Mouse (Mus musculus) liver, postnatal 0 days (tissue): Measurements from ENCODE around the gene Afg1l. TPM values are rescaled to one million over a fixed set of nuclear protein-coding genes. Genes with fewer than 3 reads are reported as not detected.

Experiments
- ATAC-seq: fragments of 200-750 bp; cut with Nextera tagmentation; 2 replicates; pipeline ENCODE4 v1.8.0; 2017; ENCODE audit warnings: mild to moderate bottlenecking, moderate library complexity
- DNase-seq: peaks from one replicate; pipeline ENCODE4 v3.0.0-alpha.2; 2016
- H3K27ac ChIP-seq: fragments of 300-500 bp; sonication (generic); 2 replicates; pipeline ENCODE4 v1.5.1; 2014; ENCODE audit warnings: antibody characterized with exemption, moderate library complexity, mild to moderate bottlenecking, low read depth
- H3K27me3 ChIP-seq: fragments of 300-500 bp; sonication (generic); 2 replicates; pipeline ENCODE4 v1.6.1; 2014; ENCODE audit warnings: low read length, control low read depth, mixed read lengths; ENCODE audit not compliant: insufficient read depth
- H3K36me3 ChIP-seq: fragments of 300-500 bp; sonication (generic); replicated peaks from 2 replicates; pipeline ENCODE4 v1.6.1; 2014; ENCODE audit warnings: mild to moderate bottlenecking, control low read depth, low read length, moderate library complexity, mixed read lengths; ENCODE audit not compliant: insufficient read depth
- H3K4me1 ChIP-seq: fragments of 300-500 bp; sonication (generic); 2 replicates; pipeline ENCODE4 v1.6.1; 2014; ENCODE audit warnings: antibody characterized with exemption, mild to moderate bottlenecking, control low read depth; ENCODE audit not compliant: insufficient read depth
- H3K4me2 ChIP-seq: fragments of 300-500 bp; sonication (generic); 2 replicates; pipeline ENCODE4 v1.6.1; 2014; ENCODE audit warnings: low read depth, mild to moderate bottlenecking, low read length, moderate library complexity, mixed read lengths
- H3K4me3 ChIP-seq: fragments of 300-500 bp; sonication (generic); 2 replicates; pipeline ENCODE4 v1.5.1; 2014; ENCODE audit warnings: low read depth, low read length
- H3K9ac ChIP-seq: fragments of 300-500 bp; sonication (generic); replicated peaks from 2 replicates; pipeline ENCODE4 v1.6.1; 2014; ENCODE audit warnings: mild to moderate bottlenecking, moderate library complexity
- H3K9me3 ChIP-seq: fragments of 300-500 bp; sonication (generic); 2 replicates; pipeline ENCODE4 v1.6.1; 2016; ENCODE audit warnings: mild to moderate bottlenecking, control low read depth, low read length, mixed read lengths
- CTCF ChIP-seq: sonication (generic); IDR thresholded peaks from 2 replicates; pipeline ENCODE4 v1.5.1; 2016; ENCODE audit warnings: antibody characterized with exemption, low read depth
- EP300 ChIP-seq: IDR thresholded peaks from 2 replicates; pipeline ENCODE4 v1.6.1; 2016; ENCODE audit warnings: antibody characterized with exemption, low read depth, mild to moderate bottlenecking
- WGBS: fragments of 180-500 bp; shearing (Covaris S2); extraction: QIAGEN DNeasy Blood & Tissue Kit; methylation state at CpG from one replicate; pipeline ENCODE4 v1.1.7; 2014; ENCODE audit not compliant: insufficient replicate concordance; 5-methylcytosine and 5-hydroxymethylcytosine counted together
- polyA plus RNA-seq: library from polyadenylated mRNA; unstranded; fragments of >200 nt; fragmentation: Nextera tagmentation; extraction: Ambion mirVana; gene quantifications from 2 replicates; pipeline ENCODE4 v1.2.1, GENCODE M21; 2015

Afg1l gene
- polyA plus RNA-seq, 1 experiment from 2014 or later: 2.9 TPM

GRCm38 (mm10) chr10:42488606-42489296 is 10.4 kb upstream of the Afg1l start:
- H3K4me3 ChIP-seq: no peak overlapping the region
- TF ChIP-seq CTCF: no peak
- no peak overlapping the region for H3K9ac ChIP-seq
- H3K27me3 ChIP-seq: no peaks in the 10 kb centered on the region
- DNase-seq (no peak), ATAC-seq (no peak)
- no peaks in the 10 kb centered on the region for H3K36me3 ChIP-seq
- no peak overlapping the region for H3K27ac ChIP-seq
- WGBS: 48% methylated on average over 8 of the region's 8 CpGs
- H3K4me2 ChIP-seq: no peak overlapping the region
- H3K9me3 ChIP-seq: no peaks in the 10 kb centered on the region
- H3K4me1 ChIP-seq: 0 out of 2 replicates have a peak, but pooled peaks cover 5% of the 10 kb centered on the region

- ATAC-seq: no peak
- no peak overlapping the region for H3K27ac ChIP-seq
- peaks cover 23% of the 10 kb centered on the region for H3K4me1 ChIP-seq
Observed at GRCm38 (mm10) chr10:42480719-42481118, 2.4 kb upstream of the Afg1l start.

GRCm38 (mm10) chr10:42477550-42478340 is 620 bp downstream of the Afg1l start:
- H3K36me3 ChIP-seq: no peaks in the 10 kb centered on the region
- no peaks in the 10 kb centered on the region for H3K27me3 ChIP-seq
- peak overlapping the region; percentile 92 for H3K27ac ChIP-seq
- no peak for TF ChIP-seq CTCF
- no peak for TF ChIP-seq EP300
- peak overlapping the region; percentile 80 for H3K9ac ChIP-seq
- H3K4me1 ChIP-seq: peaks cover 23% of the 10 kb centered on the region
- 6% methylated on average over 25 of the region's 25 CpGs for WGBS
- ATAC-seq (peak; percentile 14; the same call in 1 of the 2 replicates), DNase-seq (no peak)
- H3K9me3 ChIP-seq: no peaks in the 10 kb centered on the region
- H3K4me3 ChIP-seq: peak overlapping the region; percentile 80
- peak overlapping the region; percentile 89 for H3K4me2 ChIP-seq

More at GRCm38 (mm10) chr10:42480719-42481118, 2.4 kb upstream of the Afg1l start:
- no peak overlapping the region for H3K4me2 ChIP-seq
- DNase-seq: no peak
- H3K4me3 ChIP-seq: no peak overlapping the region
- no peaks in the 10 kb centered on the region for H3K27me3 ChIP-seq
- TF ChIP-seq EP300: no peak
- no peak for TF ChIP-seq CTCF
- no peak overlapping the region for H3K9ac ChIP-seq
- no peaks in the 10 kb centered on the region for H3K9me3 ChIP-seq
- 60% methylated on average over 4 of the region's 4 CpGs for WGBS
- no peaks in the 10 kb centered on the region for H3K36me3 ChIP-seq

GRCm38 (mm10) chr10:42476774-42477475 is 1.4 kb downstream of the Afg1l start:
- H3K4me3 ChIP-seq: no peak overlapping the region
- DNase-seq (no peak), ATAC-seq (no peak)
- no peaks in the 10 kb centered on the region for H3K9me3 ChIP-seq
- no peak for TF ChIP-seq CTCF
- TF ChIP-seq EP300: no peak
- H3K36me3 ChIP-seq: no peaks in the 10 kb centered on the region
- peaks cover 23% of the 10 kb centered on the region for H3K4me1 ChIP-seq
- H3K27ac ChIP-seq: no peak overlapping the region
- peak overlapping the region; percentile 89 for H3K4me2 ChIP-seq
- peak overlapping the region; percentile 80; the same call in 1 of the 2 replicates for H3K9ac ChIP-seq
- no peaks in the 10 kb centered on the region for H3K27me3 ChIP-seq
- 82% methylated on average over 10 of the region's 10 CpGs for WGBS

GRCm38 (mm10) chr10:42474946-42475514 is 3.3 kb downstream of the Afg1l start:
- H3K4me3 ChIP-seq: no peak overlapping the region
- no peaks in the 10 kb centered on the region for H3K27me3 ChIP-seq
- H3K9ac ChIP-seq: no peak overlapping the region
- H3K27ac ChIP-seq: no peak overlapping the region
- no peaks in the 10 kb centered on the region for H3K9me3 ChIP-seq
- H3K4me2 ChIP-seq: no peak overlapping the region
- no peak for TF ChIP-seq CTCF
- TF ChIP-seq EP300: no peak
- peaks cover 18% of the 10 kb centered on the region for H3K4me1 ChIP-seq
- ATAC-seq (no peak), DNase-seq (no peak)
- 78% methylated on average over 6 of the region's 6 CpGs for WGBS
- H3K36me3 ChIP-seq: 0 out of 2 replicates have a peak, but pooled peaks cover 3% of the 10 kb centered on the region

GRCm38 (mm10) chr10:42464805-42465204 is 13.6 kb downstream of the Afg1l start:
- H3K36me3 ChIP-seq: no peaks in the 10 kb centered on the region
- no peaks in the 10 kb centered on the region for H3K4me1 ChIP-seq
- 71% methylated on average over 14 of the region's 14 CpGs for WGBS
- no peaks in the 10 kb centered on the region for H3K27me3 ChIP-seq
- no peak overlapping the region for H3K9ac ChIP-seq
- no peaks in the 10 kb centered on the region for H3K9me3 ChIP-seq
- no peak overlapping the region for H3K27ac ChIP-seq
- no peak for TF ChIP-seq CTCF
- no peak for TF ChIP-seq EP300
- H3K4me3 ChIP-seq: no peak overlapping the region
- H3K4me2 ChIP-seq: no peak overlapping the region
- no peak for ATAC-seq
- no peak for DNase-seq
